Mouse (Mus musculus) embryo, embryonic 10 days (tissue): Measurements from ENCODE around the gene Slc25a23.

Experiments used
- DNase-seq: peaks from one replicate; pipeline ENCODE4 v3.0.0-alpha.2; 2015; ENCODE audit warnings: low spot score

The Slc25a23 gene

GRCm38 (mm10) chr17:57012245-57012795, 47.3 kb downstream of the Slc25a23 start:
- DNase-seq = no peak

DNA sequence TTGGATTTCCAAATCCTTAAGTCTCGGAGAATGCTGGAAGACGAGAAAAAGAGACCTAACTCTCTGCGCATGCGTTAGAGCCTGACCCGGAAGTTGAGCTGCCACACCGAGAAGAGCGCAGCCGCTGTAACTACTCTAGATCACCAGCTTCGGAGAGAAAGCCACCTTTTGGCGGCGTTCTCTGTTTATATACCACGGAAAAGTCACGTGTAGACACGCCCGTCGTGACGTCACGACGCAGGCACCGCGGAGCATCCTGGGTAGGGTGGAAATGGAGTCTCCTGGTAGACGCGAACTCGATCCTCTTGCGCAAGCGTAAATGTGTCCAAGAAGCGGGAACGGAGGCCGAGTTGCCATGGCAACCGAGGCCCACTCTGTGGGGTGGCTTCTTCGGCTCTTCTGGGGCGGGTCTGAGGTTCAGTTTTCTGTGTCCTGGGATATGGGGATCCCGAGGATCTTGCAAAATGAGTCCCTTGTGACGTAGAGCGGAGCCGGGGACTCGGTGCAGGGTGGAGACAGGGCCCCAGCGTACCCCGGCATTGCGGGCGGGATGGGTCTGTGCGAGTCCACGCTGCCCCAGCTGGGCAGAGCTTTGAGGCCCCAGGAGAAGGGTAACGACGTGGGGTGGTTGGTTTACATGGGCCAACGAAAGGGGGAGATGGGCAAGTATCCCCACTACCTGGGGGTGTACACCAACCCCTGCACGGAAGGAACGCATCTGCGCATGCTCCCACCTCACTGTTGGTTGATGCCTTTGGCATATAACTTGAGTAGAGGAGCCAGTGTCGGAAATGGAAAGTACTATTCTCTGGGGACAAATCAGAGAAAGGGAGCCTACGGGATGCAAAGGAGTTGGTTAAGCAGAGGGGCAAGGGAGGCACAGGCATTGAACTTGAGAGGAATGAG, 48.2 kb downstream of the Slc25a23 start, which contains the start of the genes Gtf2f1 and Gm17949:
Gene Gtf2f1 (minus strand): TSS at position 53 of the 906 bp plus-strand sequence.
Gene Gm17949 (plus strand): TSS at position 234 of the 906 bp plus-strand sequence.
- DNase-seq = peak; percentile 100

DNA sequence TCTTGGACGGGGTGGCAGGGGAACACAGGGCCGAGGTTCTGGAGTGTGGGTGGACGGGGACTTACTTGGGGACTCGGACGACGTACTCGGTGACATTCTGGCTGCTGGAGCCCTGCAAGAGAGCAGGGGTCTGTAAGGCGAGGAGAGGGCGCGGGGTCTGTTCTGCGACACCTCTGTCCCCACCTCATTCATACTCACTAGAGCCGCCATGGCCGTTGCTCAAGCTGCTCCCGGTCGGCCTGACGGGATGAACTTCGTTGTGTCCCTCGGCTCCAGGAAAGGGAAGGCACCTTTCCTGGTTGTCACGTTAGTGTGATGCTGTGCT, 48.8 kb downstream of the Slc25a23 start:
- no peak for DNase-seq

DNA sequence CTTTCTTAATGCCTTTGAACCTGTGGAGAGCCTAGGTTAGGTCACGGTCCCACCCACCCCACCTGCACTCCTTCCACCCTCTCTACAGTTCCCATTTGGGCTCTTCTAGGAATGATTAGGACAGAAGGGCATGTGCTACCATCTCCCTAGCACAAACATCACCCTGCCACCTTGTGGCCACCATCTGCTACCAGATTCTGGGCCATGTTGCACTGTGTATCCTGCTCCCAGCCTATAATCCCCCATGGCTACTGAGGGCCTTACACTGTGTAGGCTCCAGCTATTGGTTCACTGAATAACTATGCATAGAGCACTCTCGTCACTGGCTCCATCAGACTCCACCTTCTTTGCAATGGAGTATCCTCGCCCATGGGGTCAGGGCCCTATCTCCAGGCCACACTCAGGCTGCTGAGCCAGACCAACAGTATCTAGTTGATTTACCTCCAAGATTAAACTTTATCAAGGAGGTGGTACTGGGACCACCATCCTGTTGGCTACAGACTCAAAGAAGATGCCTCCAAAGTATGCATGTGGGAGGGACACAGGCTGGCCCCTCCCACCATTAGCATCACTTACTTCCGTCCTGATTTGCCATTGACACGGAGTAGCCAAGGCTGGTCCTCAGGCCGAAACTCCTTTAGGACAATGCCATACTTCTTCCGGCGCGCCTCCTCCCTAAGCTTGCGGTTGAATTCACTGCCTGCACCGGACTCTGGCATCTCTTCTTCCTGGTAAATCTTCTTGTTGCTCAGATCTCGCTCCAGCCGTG, 52.3 kb downstream of the Slc25a23 start:
- no peak for DNase-seq

GRCm38 (mm10) chr17:57003994-57004393, 55.7 kb downstream of the Slc25a23 start:
- DNase-seq = no peak

GRCm38 (mm10) chr17:57001228-57001627, 58.4 kb downstream of the Slc25a23 start:
- DNase-seq = no peak

DNA sequence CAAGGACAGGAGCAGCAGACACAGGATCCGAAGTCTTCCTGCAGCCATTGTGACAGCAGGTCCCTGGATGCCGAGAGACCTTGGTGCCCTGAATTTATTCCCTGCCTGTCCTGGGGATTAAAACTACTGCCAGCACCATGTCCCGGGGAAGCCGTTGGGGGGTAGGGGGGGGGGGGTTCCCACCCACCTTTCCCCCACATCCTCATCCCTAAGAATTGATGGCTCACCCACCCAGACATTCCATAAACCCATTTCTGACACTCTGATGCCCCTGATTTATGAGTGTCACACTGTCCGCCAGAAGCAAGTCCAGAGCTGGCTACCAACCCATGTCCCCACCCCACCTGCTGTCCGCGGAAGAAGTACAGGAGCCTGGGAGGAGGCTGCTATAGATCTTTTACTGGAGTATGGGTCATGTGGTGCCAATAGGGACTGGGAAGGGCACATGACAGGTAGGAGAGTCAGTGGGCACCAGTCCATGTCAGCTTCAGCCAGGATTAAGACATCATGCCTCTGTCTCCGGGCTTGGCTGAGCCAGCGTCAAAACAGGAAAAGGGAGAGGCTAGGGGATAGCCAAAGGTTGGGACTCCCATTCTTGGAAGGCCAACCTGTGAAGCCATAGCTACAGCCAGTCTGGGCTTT, 59.6 kb downstream of the Slc25a23 start, which contains the start of gene Pspn:
Gene Pspn (minus strand): TSS at position 51 of the 642 bp plus-strand sequence.
- DNase-seq = no peak

- no peak for DNase-seq
Measured at GRCm38 (mm10) chr17:56999414-56999813, 60.2 kb downstream of the Slc25a23 start.

DNA sequence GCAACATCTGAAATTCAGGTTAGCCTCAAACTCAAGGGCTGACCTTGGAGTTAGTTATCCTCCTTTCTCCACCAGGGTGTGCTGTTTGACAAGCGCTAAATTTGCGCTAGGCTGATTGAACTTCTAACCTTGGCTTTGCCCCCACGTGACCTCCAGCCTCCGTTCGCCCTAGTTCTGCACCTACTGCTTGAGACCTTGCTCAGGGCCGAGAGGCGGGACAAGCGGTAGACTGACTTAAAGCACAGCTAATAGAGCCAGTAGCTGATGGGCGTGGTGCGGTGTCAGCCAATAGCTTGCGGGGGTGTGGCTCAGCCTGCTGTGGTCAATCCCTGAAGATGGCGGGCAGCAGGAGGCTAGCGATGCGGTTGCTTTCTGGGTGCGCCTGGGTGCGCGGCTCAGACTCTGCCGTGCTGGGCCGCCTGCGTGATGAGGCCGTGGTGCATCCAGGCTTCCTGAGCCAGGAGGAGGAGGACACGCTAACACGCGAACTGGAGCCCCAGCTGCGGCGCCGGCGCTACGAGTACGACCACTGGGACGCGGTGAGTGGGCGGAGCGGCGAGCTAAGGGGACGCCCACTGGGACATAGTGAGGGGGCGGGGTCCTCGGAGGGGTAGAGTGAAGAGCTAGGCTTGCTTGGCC, 62.5 kb downstream of the Slc25a23 start, which contains the start of gene Alkbh7:
Gene Alkbh7 (plus strand): TSS at position 311 of the 639 bp plus-strand sequence.
- DNase-seq = peak; percentile 99

DNA sequence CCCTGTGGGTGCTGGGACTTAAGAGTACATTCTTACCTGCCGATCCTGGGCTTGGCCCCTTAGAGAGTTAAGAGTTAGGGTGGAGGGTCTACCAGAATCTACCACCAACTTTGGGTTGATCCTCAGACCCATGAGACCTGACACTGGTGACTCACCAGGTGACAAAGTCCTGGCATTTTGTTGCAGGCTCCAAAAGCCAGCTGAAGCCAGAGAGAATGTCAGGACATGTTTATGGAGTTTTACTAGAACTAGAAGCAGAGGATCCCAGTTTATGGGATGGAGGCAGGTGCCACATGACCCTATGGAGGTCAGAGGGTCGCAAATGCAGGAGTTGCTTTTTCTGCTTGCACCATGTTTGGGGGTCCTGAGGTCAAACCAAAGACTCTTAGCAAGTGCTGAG, 63.2 kb downstream of the Slc25a23 start:
- DNase-seq = no peak

GRCm38 (mm10) chr17:56995046-56995445, 64.6 kb downstream of the Slc25a23 start:
- no peak for DNase-seq
